Mouse (Mus musculus) heart, postnatal 0 days (tissue): ENCODE measurements around the gene Itgb4. TPM values are rescaled to one million over a fixed set of nuclear protein-coding genes. Genes with fewer than 3 reads are reported as not detected.
A peak's percentile ranks its signal among the peaks of the same experiment; 100 is the strongest.

Experiments used
- ATAC-seq: fragments of 200-750 bp; cut with Nextera tagmentation; 2 replicates; pipeline ENCODE4 v1.8.0; 2017; ENCODE audit warnings: low read depth, moderate number of reproducible peaks, moderate library complexity; ENCODE audit not compliant: insufficient read depth
- DNase-seq: peaks from one replicate; pipeline ENCODE4 v3.0.0-alpha.2; 2016; ENCODE audit warnings: low spot score
- H3K27ac ChIP-seq: fragments of 300-500 bp; sonication (generic); 2 replicates; pipeline ENCODE4 v1.5.1; 2014; ENCODE audit warnings: low read depth, mild to moderate bottlenecking
- H3K27me3 ChIP-seq: fragments of 300-500 bp; sonication (generic); 2 replicates; pipeline ENCODE4 v1.6.1; 2014; ENCODE audit warnings: low read length, mixed read lengths; ENCODE audit not compliant: control insufficient read depth, insufficient read depth
- H3K36me3 ChIP-seq: fragments of 300-500 bp; sonication (generic); replicated peaks from 2 replicates; pipeline ENCODE4 v1.6.1; 2014; ENCODE audit warnings: low read length, mixed read lengths; ENCODE audit not compliant: control insufficient read depth, insufficient read depth
- H3K4me1 ChIP-seq: fragments of 300-500 bp; sonication (generic); 2 replicates; pipeline ENCODE4 v1.6.1; 2014; ENCODE audit warnings: antibody characterized with exemption; ENCODE audit not compliant: control insufficient read depth, insufficient read depth
- H3K4me2 ChIP-seq: fragments of 300-500 bp; sonication (generic); 2 replicates; pipeline ENCODE4 v1.6.1; 2014; ENCODE audit warnings: low read depth, mild to moderate bottlenecking, low read length, moderate library complexity
- H3K4me3 ChIP-seq: fragments of 300-500 bp; sonication (generic); 2 replicates; pipeline ENCODE4 v1.5.1; 2014; ENCODE audit warnings: low read depth, low read length
- H3K9ac ChIP-seq: fragments of 300-500 bp; sonication (generic); replicated peaks from 2 replicates; pipeline ENCODE4 v1.6.1; 2014; ENCODE audit warnings: low read depth, low read length, mixed read lengths
- H3K9me3 ChIP-seq: fragments of 300-500 bp; sonication (generic); replicated peaks from 2 replicates; pipeline ENCODE4 v1.6.1; 2016; ENCODE audit warnings: low read length; ENCODE audit not compliant: control insufficient read depth
- CTCF ChIP-seq: IDR thresholded peaks from 2 replicates; pipeline ENCODE4 v1.5.1; 2016; ENCODE audit warnings: antibody characterized with exemption, control low read depth, low read depth
- EP300 ChIP-seq: IDR thresholded peaks from 2 replicates; pipeline ENCODE4 v1.6.1; 2016; ENCODE audit warnings: antibody characterized with exemption, low read depth
- WGBS: fragments of 180-500 bp; shearing (Covaris S2); extraction: QIAGEN DNeasy Blood & Tissue Kit; methylation state at CpG from one replicate; pipeline ENCODE4 v1.1.7; 2014; 5-methylcytosine and 5-hydroxymethylcytosine counted together
- polyA plus RNA-seq: library from polyadenylated mRNA; unstranded; fragments of >200 nt; fragmentation: Nextera tagmentation; extraction: Ambion mirVana; gene quantifications from 2 replicates; pipeline ENCODE4 v1.2.1, GENCODE M21; 2015
- total RNA-seq: library from RNA; depleted of rRNA; stranded (reverse); fragments of >200 nt; gene quantifications from 2 replicates; pipeline ENCODE4 v1.2.3, GENCODE M21; 2014; ENCODE audit warnings: low replicate concordance

The Itgb4 gene
- total and polyA plus RNA-seq, 2 experiments from 2014 or later = 1.1 to 1.5 TPM

- Histone ChIP-seq H3K9me3 (no peaks in the 10 kb centered on the region), H3K4me2 (no peak overlapping the region), H3K27ac (no peak overlapping the region), H3K4me1 (peaks cover 4% of the 10 kb centered on the region; the same call in 1 of the 2 replicates), H3K36me3 (peaks cover 29% of the 10 kb centered on the region), H3K27me3 (no peaks in the 10 kb centered on the region), H3K4me3 (no peak overlapping the region), H3K9ac (no peak overlapping the region)
- TF ChIP-seq CTCF (no peak), EP300 (no peak)
- DNase-seq (no peak), ATAC-seq (no peak)
- 94% methylated on average over 9 of the region's 9 CpGs for WGBS
Measured at GRCm38 (mm10) chr11:116037826-116038225, 63.3 kb downstream of the Itgb4 start.

- Histone ChIP-seq H3K9me3 (no peaks in the 10 kb centered on the region), H3K4me1 (peaks cover 4% of the 10 kb centered on the region; the same call in 1 of the 2 replicates), H3K9ac (no peak overlapping the region), H3K27ac (peak overlapping the region; percentile 44), H3K36me3 (peaks cover 38% of the 10 kb centered on the region), H3K4me2 (no peak overlapping the region), H3K4me3 (no peak overlapping the region), H3K27me3 (no peaks in the 10 kb centered on the region)
- ATAC-seq (peak; percentile 57), DNase-seq (no peak)
- TF ChIP-seq CTCF (no peak), EP300 (no peak)
- WGBS = 29% methylated on average over 6 of the region's 6 CpGs
Measured at GRCm38 (mm10) chr11:116040593-116040992, 66.1 kb downstream of the Itgb4 start.

GRCm38 (mm10) chr11:116041833-116042232 is 67.3 kb downstream of the Itgb4 start:
- no peak for ATAC-seq
- no peaks in the 10 kb centered on the region for H3K27me3 ChIP-seq
- no peak for TF ChIP-seq EP300
- no peak for TF ChIP-seq CTCF
- no peak overlapping the region for H3K4me3 ChIP-seq
- no peak overlapping the region for H3K27ac ChIP-seq
- no peak overlapping the region for H3K4me2 ChIP-seq
- H3K9me3 ChIP-seq = no peaks in the 10 kb centered on the region
- 98% methylated on average over 2 of the region's 2 CpGs for WGBS
- DNase-seq = no peak
- H3K4me1 ChIP-seq = peaks cover 4% of the 10 kb centered on the region; the same call in 1 of the 2 replicates
- peaks cover 44% of the 10 kb centered on the region for H3K36me3 ChIP-seq
- H3K9ac ChIP-seq = no peak overlapping the region

GRCm38 (mm10) chr11:116042372-116043138 is 68.0 kb downstream of the Itgb4 start:
- H3K9ac ChIP-seq = no peak overlapping the region
- no peak for ATAC-seq
- 87% methylated on average over 5 of the region's 5 CpGs for WGBS
- H3K36me3 ChIP-seq = peaks cover 51% of the 10 kb centered on the region
- no peaks in the 10 kb centered on the region for H3K27me3 ChIP-seq
- H3K4me3 ChIP-seq = no peak overlapping the region
- no peaks in the 10 kb centered on the region for H3K9me3 ChIP-seq
- TF ChIP-seq CTCF (no peak), EP300 (no peak)
- DNase-seq = no peak
- no peak overlapping the region for H3K27ac ChIP-seq
- peaks cover 4% of the 10 kb centered on the region; the same call in 1 of the 2 replicates for H3K4me1 ChIP-seq
- no peak overlapping the region for H3K4me2 ChIP-seq

- 100% methylated on average over 1 of the region's 1 CpGs for WGBS
- Histone ChIP-seq H3K9ac (no peak overlapping the region), H3K27ac (no peak overlapping the region), H3K4me3 (no peak overlapping the region), H3K36me3 (peaks cover 55% of the 10 kb centered on the region), H3K4me2 (no peak overlapping the region), H3K9me3 (no peaks in the 10 kb centered on the region), H3K4me1 (peaks cover 4% of the 10 kb centered on the region; the same call in 1 of the 2 replicates), H3K27me3 (no peaks in the 10 kb centered on the region)
- DNase-seq (no peak), ATAC-seq (no peak)
- TF ChIP-seq EP300 (no peak), CTCF (no peak)
Measured at GRCm38 (mm10) chr11:116043286-116043685, 68.8 kb downstream of the Itgb4 start.

GRCm38 (mm10) chr11:116045173-116045572 is 70.7 kb downstream of the Itgb4 start:
- TF ChIP-seq CTCF = no peak
- TF ChIP-seq EP300 = no peak
- Histone ChIP-seq H3K4me3 (no peak overlapping the region), H3K4me1 (peaks cover 4% of the 10 kb centered on the region; the same call in 1 of the 2 replicates), H3K36me3 (peaks cover 64% of the 10 kb centered on the region), H3K9ac (no peak overlapping the region), H3K4me2 (no peak overlapping the region), H3K27me3 (no peaks in the 10 kb centered on the region), H3K9me3 (no peaks in the 10 kb centered on the region), H3K27ac (no peak overlapping the region)
- WGBS = 93% methylated on average over 6 of the region's 6 CpGs
- ATAC-seq (no peak), DNase-seq (no peak)
